Mouse (Mus musculus) heart, postnatal 4 days (tissue): ENCODE data around the gene Ap1b1. TPM values are rescaled to one million over a fixed set of nuclear protein-coding genes. Genes with fewer than 3 reads are reported as not detected.

Experiments
- DNase-seq: peaks from one replicate; pipeline ENCODE4 v3.0.0; 2021
- total RNA-seq, 2 experiments: library from RNA; stranded (reverse); gene quantifications; 2 replicates each; pipeline ENCODE4 v1.2.3; 2021

Ap1b1 gene
- total RNA-seq, 2 experiments from 2014 or later, result 45.6 to 45.7 TPM

DNA sequence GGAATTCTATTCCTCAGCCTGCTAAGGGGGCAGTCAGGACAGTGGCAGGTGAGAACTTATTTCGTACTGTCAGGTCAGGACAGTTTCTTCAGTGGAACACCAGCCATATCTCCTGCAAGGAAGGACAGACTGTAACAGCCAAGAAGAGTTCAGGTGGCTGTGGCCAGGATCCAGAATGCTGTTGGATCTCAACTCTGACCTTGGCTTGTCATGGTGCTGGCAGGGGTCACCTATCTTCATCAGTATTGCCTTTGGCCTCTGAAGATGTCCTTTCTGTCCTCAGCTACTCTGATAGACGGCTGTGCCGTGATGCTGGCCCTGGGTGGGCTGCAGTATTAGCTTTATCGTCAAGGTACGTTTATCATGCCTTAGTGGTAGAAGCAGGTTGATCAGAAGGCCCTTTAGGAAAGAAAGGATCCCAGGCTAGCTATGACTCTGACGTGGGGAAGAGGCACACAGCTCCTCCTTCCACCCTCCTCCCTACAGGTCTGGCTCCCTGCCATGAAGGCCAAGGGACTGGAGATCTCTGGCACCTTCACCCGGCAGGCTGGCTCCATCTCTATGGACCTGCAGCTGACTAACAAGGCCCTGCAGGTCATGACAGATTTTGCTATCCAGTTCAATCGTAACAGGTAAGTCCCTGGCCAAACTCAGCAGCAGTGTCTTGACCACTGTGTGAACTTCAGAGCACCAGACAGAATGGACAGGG, 50.7 kb downstream of the Ap1b1 start:
- DNase-seq, result peak; percentile 41

DNA sequence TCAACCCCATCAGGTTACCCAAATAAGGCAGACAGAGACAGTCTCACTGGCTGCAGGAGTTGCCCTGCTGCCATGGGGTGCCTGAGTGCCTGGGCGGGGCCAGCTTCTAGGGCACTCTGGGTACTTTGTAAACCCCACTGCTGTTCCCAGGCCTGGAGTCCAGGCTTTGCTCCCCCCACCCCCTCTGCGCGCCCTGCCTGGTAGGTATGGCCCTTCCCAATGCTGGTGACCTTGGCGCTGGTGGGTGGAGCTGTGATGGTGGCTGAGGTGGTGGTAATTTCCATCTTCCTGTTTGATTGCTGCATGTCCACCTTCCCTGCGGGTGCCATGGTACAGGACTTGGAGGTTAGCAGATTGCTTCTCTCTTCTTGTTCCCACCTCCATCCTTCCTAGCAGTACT, 54.0 kb downstream of the Ap1b1 start:
- DNase-seq, result no peak

DNA sequence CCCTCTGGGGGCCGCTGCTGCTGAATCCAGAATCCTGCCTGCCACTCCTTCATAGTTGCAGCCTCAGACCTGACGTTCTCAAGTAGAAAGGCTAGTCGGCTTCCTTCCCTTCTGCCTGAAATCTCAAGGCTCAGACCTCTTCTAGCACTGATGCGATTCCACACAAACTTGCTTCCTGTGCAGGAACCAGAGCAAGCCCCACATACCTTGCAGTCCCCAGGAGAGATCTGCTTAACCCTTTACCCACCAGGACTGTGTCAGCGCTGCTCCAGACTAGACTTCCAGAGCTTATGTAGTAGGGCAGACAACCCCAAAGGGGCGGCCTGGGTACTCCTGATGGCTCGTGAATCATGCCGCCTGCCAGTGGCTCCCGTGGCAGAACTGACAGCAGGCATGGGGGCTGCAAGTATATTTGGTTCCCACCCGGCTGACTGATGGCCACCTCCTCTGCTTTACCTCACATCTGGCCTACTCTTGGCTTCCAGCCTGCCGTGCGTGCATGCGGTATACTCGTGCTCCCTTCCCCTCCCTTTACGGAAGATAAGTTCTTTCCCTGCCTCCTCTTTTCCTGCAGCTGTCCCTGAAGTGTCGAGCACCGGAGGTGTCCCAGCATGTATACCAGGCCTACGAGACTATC, 54.6 kb downstream of the Ap1b1 start:
- DNase-seq, result no peak

DNA sequence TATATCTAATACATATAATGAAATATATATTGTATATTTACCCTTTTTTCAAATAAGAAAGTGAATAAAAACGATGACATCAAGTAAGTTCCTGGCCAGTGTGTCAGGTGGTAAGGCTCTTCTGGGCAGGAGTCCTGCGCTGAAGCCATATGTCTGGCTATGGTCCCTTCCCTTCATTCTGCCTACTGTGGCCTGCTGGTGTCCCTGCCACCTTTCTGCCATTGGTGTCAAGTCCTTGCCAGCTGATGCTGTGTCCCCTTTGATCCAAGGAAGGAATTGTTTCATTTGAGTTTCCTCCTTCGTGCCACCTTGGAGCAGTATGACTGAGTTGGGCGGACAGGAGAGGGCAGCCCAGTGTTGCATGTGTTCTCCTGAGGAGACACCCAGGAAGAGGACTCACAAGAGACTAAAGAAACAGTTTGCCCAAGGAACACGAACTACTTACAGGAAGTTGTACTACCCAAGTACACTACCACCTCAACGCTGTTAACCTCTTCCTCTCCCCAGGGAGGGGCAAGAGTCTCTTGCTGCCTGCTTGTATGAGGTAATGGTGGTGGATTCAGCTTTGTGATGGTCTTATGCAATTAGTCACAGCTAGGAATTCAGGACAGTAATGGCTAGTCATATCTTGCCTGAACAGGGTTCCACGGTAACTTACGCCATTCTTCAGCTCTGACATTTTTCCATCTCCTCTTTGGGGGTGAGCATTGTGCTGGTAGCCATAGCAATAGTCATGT, 56.2 kb downstream of the Ap1b1 start:
- no peak for DNase-seq

DNA sequence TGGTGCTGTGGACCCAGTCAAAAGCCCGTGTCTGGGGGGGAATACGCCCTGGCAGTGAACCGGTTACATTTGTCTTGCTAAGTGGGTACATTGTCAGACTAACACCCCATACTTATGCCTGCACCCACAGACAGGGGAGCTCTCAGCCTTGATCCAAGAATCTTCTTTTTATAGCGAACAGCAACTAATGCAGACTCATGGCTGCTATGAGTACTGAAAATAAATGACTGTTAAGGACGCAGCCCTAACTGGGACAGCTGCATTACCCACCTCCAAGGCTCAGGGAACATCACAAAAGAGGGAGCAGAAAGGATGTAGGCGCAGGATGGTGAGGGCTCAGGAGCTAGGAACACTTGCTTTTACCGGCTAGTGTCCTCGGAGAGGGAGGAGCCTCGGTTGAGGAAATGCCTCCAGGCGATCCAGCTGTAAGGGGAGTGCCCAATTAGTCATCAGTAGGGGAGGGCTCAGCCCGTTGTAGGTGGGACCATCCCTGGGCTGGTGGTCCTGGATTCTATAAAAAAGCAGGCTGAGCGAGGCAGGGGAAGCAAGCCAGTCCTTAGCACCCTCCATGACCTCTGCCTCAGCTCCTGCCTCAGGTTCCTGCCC, 59.8 kb downstream of the Ap1b1 start:
- DNase-seq, result no peak

DNA sequence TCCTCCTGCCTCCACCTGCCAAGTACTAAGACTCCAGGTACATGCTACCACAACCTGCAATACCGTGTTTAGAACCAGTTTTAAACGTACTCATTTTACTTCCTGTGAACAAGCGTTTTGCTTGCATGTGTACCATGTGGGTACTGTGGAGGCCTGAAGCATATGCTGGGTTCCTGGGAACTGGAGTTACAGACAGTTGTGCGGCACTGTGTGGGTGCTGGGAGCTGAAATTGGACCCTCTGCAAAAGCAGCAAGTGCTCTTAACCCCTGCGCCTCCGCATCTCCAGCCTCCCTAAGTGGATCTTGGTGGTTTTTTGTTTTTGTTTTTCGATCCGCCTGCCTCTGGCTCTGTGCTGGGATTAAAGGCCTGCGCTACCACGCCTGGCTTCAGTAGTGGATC, 65.0 kb downstream of the Ap1b1 start:
- no peak for DNase-seq

DNA sequence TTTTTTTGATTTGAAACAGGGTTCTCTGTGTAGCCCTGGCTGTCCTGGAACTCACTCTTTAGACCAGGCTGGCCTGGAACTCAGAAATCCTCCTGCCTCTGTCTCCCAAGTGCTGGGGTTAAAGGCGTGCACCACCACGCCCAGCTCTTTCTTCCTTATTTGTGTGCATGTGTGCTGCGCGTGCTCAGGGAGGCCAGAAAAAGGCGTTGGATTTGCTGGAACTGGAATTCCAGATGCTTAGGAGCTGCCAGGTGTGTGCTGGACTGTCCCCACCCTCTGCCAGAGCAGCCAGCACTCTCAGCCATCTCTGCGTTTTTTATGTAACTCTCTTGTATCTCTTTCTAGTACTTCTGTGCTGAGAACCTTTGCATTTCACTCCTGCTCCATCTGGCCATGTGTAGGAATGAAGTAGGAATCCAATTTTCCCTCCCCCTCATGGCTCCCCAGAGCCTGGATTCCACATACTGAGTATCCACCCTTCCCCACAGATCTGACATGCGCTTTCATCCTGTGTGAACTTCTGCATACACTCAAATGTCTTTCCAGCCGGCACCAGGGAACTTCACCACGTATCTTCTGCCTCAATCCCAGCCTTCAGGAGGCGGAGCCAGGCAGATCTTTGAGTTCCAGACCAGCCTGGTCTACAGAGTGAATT, 65.7 kb downstream of the Ap1b1 start:
- no peak for DNase-seq

DNA sequence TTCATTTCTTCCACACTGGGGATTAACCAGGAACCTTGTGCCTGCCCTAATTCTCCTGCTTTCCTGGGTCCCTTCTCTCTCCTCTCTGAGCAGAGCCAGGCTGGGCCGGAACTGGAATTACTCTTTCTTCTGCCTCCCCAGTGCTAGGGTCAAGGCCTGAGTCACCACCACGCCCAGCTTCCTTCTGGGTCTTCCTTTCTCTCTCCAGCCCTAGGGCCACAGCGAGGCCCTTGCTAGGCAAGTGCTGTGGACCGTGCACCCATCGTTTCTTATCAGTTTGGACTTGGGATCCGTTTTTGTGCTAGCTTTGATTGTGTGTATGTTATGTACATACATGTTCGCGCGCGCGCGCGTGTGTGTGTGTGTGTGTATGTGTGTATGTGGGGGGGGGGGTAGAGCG, 67.5 kb downstream of the Ap1b1 start:
- DNase-seq, result no peak

DNA sequence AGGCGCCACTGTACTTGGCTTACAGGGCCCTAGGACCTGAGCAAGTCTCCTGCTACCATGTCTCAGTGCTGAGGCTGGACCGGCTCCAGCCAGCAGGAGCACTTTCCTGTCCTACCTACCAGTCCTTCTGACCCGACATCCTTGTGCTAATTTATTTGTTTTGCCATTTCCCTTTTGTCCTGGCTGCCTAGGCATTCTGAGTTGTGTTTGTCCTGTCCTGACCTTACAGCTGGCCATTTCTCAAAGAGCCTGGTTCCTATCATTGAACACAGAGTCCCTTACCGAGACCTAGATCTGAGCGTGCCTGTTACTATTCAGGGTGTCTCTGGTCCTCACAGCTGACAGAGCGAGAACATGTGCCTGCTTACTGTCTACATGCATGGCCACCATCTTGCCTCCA, 68.2 kb downstream of the Ap1b1 start:
- no peak for DNase-seq

DNA sequence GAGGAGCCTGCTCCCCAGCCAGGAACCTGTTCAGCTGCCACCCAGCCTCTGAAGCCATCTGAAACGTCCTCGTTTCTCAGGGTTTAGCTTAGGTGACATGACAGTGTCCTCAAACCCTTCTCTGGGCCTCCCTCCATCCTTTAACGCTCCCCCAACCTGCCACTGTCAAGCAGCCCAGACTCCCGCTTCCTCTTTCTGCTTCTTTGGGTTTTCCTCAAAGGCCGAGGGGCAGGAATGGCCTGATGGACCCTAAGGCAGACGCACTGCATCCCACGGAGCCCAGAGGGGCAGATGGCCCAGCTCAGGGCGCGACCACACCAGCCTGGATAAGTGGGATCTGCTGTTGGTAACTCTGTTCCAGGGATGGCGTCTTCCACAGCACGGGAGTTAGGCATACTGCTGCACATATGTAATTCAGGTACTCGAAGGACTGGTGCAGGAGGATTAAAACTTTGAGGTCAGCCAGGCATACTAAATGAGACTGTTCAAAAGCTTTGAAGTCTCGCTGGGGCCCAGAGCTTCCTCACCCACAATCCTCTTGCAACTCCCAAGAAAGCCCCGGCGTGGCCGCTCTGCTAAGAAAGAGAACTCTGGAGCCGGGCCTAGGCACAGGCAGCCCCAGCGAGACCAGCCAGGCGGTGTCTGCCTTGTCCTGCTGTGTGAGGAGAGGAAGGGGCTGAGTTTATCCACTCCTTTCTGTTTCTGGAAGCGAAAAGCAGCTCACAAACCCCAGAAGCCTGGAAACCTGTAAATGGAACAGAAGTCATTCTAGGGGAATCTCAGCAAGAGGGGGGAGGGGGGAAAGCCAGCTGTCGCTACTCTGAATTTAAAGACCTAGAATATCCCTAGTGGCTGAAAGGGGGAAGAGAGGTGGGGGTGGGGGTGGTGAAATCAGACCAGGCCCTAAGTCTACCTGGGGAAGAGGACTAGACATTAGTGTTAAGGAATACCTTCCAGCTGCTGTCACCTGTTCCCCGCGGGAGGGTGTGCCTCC, 69.6 kb downstream of the Ap1b1 start:
- DNase-seq, result no peak

DNA sequence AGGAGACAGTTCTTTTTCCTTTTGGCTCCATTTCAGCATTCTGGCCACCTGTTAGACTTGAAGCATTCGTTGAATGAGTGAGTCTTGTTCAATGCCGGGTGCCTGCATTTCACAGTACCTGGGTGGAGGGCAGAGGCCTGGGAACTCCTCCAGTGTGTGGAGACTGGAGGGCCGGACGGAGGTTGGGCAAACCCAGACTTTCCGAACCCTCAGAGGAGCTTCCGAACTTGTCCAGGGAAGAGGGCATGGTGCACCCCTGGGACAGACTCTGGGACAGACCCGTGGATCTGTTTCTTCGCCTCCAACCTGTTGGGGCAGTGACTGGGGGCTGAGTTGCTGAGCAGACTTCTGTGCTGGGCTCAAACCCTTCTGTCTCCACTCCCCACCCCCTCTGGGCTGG, 70.4 kb downstream of the Ap1b1 start:
- DNase-seq, result no peak

DNA sequence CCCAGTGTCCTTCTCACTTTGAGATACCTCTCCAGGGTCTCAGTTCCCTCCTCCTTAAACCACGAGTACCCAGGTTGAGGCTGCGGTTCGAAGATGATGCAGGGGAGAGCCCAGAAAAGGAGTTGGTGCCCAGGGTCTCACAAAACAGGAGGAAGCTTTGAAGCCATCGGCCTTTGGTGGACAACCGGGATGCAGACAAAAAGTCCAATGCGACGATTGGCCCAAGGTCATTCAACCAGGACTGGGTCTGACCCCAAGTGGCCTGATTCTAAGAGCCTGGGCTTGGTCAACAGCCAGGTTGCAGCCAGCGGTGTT, 70.9 kb downstream of the Ap1b1 start:
- DNase-seq, result no peak

DNA sequence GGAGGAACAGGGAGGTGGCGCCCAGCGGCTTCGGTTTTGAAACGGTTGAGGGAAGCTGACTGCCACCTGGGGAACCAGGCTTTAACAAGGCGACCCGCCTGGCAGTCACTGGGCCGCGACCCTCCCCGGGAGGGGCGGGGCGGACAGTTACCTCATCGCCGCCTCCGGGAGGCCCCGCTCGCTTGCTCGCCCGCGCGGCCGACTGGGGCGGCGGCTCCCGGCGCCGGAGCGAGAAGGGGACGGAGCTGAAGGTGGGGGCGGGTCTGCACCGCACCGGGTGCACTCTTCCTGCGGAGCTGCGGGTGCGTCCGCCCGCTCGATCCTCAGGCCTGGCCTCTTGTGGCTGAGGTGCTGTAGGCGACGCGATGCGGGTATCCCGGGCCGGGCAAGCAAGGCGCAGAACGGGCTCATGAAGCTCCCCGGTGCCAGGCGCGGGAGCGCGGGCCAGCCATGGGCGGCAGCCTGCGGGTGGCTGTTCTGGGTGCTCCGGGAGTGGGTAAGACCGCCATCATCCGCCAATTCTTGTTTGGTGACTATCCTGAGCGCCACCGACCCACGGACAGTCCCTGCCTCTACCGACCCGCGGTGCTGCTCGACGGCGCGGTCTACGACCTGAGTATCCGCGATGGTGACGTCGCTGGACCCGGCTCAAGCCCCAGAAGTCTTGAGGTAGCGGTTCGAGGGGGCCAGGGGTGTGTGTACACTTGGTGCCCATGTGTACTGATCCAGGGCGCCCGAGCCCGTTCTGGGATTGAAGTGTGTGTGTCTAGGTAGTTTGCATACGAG, 71.4 kb downstream of the Ap1b1 start, which contains the start of gene Rasl10a:
Gene Rasl10a, plus strand, starts transcription at position 273 of the 786 bp plus-strand sequence.
- peak; percentile 55 for DNase-seq

DNA sequence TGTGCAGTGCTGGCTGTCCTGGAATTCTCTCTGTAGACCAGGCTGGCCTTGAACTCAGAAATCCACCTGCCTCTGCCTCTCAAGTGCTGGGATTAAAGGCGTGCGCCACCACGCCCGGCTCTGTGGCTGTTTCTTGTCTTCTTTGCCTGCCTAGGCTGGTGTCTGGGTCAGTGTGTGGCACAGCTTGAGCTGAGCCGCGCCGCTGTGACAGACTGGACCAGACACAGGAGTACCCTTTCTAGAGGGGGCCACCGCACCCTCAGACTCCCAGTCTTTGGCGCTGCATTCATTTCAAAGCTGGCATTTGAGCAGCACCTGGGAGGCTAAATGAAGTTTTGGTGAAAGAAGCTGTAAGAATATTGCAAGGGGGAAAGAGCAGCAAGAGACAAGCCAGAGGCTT, 72.2 kb downstream of the Ap1b1 start:
- DNase-seq, result no peak

DNA sequence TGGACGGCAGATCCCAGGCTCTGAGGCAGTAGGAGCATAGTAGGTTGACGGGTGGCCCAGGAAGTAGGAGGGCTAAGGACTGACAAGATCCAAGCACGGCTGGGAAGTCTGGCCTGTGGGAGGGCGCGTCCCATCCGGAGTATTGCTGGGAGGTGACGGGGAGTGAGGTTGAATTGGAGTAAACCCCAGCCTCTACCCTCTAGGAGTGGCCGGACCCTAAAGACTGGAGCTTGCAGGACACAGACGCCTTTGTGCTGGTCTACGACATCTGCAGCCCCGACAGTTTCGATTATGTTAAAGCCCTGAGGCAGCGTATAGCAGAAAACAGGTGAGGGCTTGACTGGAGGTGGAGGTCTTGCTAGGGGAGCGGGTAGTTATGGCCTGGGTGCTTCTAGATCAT, 72.6 kb downstream of the Ap1b1 start:
- no peak for DNase-seq

DNA sequence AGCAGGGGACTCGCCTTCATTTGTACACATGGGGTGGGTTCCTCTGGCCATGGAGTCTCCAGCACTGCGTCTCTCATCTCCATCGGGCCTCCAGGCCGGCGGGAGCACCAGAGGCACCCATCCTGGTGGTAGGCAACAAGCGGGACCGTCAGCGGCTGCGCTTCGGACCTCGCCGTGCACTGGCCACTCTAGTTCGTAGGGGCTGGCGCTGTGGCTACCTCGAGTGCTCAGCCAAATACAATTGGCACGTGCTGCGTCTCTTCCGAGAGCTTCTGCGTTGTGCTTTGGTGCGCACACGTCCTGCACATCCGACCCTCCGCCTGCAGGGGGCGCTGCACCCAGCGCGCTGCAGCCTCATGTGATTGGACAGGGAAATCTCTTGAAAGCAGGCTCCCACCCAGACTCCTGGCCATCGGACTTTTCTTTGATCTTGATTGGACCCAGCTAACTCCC, 73.1 kb downstream of the Ap1b1 start:
- peak; percentile 57 for DNase-seq

DNA sequence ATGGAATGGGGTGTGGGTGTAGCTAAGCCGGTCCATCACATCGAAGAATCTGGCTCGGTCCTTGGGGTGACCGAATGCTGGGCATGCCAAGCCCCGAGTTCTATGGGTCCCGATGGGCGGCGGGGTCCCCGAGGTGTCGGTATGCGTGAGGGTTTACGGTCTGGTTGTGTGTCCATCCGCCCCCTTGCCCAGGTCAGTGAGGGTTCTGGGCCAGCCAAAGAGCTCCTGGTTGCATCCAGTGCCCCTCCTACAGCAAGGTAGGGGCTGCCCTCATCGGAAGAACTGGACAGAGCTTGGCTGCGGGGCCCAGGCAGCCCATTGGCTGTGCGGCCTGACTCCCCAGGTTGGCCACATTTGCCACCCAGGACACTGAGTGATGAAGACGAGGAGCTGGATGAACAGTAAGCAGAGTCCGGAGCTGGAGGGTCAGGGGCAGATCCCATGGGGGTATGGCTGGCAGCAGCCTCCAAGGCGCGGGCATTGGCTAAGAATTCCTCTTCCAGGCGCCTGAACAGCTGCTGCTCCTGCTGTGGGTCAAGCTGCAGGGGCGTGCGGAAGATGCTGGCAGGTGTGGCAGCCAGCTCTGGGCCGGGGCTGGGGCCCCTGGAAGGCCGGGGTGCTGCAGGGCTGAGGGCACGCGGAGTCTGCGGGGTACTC, 74.3 kb downstream of the Ap1b1 start:
- DNase-seq, result no peak

DNA sequence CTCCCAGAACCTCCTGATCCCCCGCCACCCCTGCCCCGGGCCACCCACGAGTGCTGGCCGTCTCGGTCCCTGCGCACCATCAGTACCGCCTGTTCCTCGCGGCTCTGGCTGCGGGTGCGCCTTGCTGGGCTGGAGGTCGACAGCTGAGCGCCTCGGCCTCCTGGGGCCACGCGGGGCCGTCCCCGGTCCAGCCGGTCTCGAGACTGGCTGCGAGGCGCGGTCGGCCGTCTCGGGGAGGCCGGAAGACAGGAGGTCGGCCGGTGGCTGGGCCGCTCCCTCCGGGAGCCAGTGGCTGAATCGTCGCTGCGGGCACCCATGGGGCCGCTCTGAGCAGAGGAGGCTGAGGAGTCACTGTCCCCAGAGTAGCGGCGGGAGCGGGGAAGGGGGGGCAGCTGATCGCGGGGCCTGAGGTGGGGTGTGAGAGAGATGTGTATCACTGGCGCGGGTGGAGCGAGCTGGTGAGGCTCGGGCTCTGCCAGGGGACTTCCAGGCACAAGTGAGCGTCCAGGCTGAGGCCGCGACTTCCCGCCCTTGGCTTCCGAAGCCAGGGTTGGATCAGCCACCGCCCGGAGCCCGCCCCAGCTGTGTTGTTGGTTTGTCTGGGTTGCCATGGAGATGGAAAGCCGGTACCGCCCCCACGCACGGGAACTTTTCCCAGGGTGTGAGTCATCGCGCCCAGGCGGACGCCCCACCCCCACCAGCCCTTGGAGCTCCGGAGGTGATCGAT, 75.0 kb downstream of the Ap1b1 start:
- DNase-seq, result peak; percentile 97

DNA sequence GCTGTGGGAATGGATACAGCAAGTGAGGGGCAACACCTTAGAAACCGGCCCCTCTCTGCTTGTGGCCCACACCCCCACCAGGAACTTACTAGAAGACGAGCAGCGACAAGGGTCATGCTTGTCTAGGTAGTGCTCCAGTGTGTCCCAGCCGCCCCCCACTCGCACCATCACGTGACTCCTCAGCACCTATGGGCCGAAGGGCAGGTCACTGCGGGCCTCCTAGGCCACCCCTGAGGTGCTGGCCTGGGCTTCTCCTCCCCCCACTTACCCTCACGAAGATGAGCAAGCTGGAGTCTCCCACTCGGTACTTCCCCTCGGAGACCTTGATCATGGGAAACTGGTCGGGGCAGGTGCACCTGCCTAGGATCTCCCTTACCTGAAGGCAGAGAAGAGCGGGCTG, 75.7 kb downstream of the Ap1b1 start:
- peak; percentile 24 for DNase-seq
